Mouse (Mus musculus) lung, postnatal 0 days (tissue): ENCODE measurements at regions not wholly inside any gene's neighbourhood (a gene's known extent, or its start where the extent isn't known, plus 50 kb on each side); places are given as distances from the start of the nearest gene placed in this dataset.

Source experiments
- CTCF ChIP-seq: IDR thresholded peaks from 2 replicates; pipeline ENCODE4 v1.5.1; 2016; ENCODE audit warnings: antibody characterized with exemption, mild to moderate bottlenecking
- EP300 ChIP-seq: IDR thresholded peaks from 2 replicates; pipeline ENCODE4 v1.6.1; 2016; ENCODE audit warnings: antibody characterized with exemption, mild to moderate bottlenecking, control low read depth

GRCm38 (mm10) chr4:137200968-137201367 is 76.3 kb upstream of the Wnt4 start:
- TF ChIP-seq EP300 (no peak), CTCF (no peak)
